Mouse (Mus musculus): ENCODE measurements around the gene Olfr536.
"Not testable (repeated sequence)": the region's sequence is repeated elsewhere in the genome, so short reads cannot be mapped to it uniquely, and the experiment has no call there.

Gene Olfr536

DNA sequence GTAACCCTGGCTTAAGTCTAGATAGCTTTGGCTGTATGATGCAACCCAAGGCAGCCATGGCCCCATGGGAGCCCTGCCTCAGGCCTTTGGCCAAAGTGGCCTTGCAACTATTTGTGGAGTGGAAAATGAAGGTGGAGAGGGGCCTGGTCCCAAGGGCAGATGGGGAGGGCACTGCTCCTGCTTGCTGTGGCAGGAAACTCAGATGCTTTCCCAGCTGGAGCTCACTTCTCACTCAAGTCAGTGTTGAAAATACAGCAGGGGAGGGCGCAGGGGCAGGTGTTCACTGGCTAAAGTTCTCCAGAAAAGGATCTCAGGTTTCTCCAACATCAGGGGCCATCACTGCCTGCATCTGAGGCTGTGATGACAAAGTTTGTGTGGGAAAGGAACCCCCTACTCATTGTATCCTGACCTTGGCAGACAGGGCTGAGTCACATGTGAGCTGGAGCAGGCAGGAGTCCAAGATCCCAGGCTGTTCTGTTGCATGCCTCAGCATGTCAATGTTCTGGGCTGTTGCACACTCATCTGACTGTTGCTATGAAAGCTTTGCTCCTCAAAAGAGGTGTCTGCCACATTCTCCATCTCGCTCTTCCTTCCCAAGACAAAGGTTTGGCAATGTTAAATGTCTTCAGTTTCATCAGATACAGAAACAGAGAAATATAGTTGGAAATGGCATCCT lies at the start of gene Olfr536:
Gene Olfr536 (minus strand): TSS at position 51 of the 676 bp plus-strand sequence.
- DNase-seq (ENCODE audit: low read depth, low spot score): not testable (repeated sequence)

DNA sequence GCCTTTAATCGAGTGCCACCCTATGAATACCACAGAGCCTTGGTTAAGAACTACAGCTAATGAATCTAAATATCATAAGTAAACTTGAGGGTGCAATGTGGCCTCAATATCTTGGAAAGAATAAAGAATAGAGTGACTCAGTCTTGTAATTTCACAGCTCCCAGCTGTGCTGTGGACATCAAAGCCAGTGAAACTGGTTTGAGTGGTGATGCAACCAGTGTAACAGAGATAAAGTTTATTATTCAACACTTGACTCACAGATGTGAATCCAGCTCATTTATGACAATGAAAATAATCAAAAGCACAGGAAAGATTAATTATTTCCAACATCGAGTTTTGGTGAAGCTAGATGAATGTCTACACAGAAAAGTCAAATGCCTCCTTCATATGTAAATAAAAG lies 32.5 kb upstream of the Olfr536 start:
- DNase-seq (ENCODE audit: low read depth, low spot score): no peak

GRCm38 (mm10) chr7:140494702-140495101 lies 12.5 kb downstream of the Olfr536 start:
- no peak for DNase-seq (ENCODE audit: low read depth, low spot score)

DNA sequence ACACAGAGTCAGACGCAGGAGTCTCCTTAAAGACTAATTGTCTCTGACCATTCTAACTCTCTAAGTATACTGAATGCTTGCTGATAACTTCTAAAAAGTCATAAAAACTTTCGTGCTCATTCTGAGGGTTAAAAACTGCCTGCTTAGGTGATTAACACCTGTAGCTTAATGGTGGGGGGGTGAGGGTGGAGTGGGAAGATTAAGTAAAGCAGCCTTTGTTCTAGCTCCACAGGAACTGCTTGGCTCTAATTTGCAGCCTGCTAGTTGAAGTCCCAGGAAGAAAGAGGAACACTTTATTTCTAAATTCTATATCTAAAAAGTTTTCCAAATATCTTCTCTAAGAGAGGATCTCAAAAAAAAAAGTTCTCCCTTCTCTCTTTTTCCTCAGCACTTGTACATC lies 13.0 kb downstream of the Olfr536 start:
- DNase-seq (ENCODE audit: low read depth, low spot score): no peak

DNA sequence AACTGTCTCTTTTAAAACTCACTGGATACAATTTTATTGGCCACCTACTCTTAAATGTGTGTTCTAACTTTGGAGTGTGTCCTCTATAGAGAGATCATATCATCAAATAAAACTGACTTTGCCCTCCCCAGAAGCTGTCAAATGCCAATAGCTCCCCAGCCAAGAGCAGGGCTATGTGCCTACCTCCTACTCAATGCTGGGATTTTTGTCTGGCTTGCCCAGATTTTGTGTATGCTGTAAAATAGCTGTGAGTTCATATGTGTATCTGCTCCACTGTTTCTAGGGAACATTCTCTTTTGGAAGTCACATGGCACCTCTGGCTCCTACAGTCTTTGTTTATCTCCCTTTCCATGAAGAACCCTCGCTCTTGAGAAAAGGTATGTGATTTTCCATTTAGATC lies 18.2 kb downstream of the Olfr536 start:
- no peak for DNase-seq (ENCODE audit: low read depth, low spot score)

DNA sequence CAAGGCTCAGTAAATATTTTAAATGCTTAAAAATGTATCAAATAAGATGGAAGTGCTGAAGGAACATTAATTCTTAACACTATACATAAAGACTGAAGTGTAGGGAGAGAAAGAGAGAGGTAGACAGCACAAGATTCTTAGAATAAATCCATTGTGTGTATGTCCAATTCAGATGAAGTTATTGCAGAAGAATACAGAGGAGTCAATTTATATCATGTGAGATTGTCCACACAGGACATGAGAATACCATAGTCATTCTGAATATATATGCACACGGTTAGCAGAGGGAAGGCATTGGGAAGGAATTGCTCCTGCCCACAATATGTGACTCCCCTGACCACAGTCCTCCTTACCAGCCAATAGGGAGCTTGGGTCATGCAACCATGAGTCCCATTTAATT lies 23.3 kb downstream of the Olfr536 start, which contains the start of gene Olfr535:
Gene Olfr535 (plus strand): TSS at position 301 of the 400 bp plus-strand sequence.
- no peak for DNase-seq (ENCODE audit: low read depth, low spot score)

- no peak for DNase-seq (ENCODE audit: low read depth, low spot score)
These were observed 28.5 kb downstream of the Olfr536 start for GRCm38 (mm10) chr7:140478733-140479132.

GRCm38 (mm10) chr7:140477886-140478285 lies 29.3 kb downstream of the Olfr536 start:
- DNase-seq (ENCODE audit: low read depth, low spot score): no peak

- DNase-seq (ENCODE audit: low read depth, low spot score): not testable (repeated sequence)
These were observed 44.1 kb downstream of the Olfr536 start, which contains the start of gene Olfr533 for GRCm38 (mm10) chr7:140463070-140463469. Olfr533 (plus strand) TSS chr7:140463370.

Measured in CD4-positive helper T cell, adult 2 months (primary cell).